Mouse (Mus musculus) adrenal gland, postnatal 4 days (tissue): ENCODE data around the gene Scand1. TPM values are rescaled to one million over a fixed set of nuclear protein-coding genes. Genes with fewer than 3 reads are reported as not detected.

ENCODE experiments used
- microRNA-seq: library from miRNA; unstranded; fragments of <30 nt; microRNA quantifications from one replicate; pipeline ENCODE4 v1.2.0, GENCODE M21; 2021
- total RNA-seq, 2 experiments: library from RNA; stranded (reverse); gene quantifications; 2 replicates each; pipeline ENCODE4 v1.2.3; 2021

Gene Scand1
- total RNA-seq, 2 experiments from 2014 or later: 107 to 119 TPM

Small RNA genes within 50 kb of the gene (microRNA-seq; reads per million reads assigned to microRNA genes)
- gene Gm22759: not detected

Other genes starting within 250 kb of the Scand1 start
- gene Spag4, start 247.5 kb downstream of the Scand1 start, total RNA-seq: 1 to 10 TPM; 3.2 to 5.8 TPM
- gene Cpne1, start 200.7 kb downstream of the Scand1 start, total RNA-seq: 10 to 100 TPM; 25.5 to 27.7 TPM
- 10 to 100 TPM; 45.5 to 49.1 TPM for gene Rbm12, start 200.7 kb downstream of the Scand1 start, total RNA-seq
- 10 to 100 TPM; 36.7 to 44.4 TPM for gene Gm28036, start 185.6 kb downstream of the Scand1 start, total RNA-seq
- 100 to 1,000 TPM; 255 to 270 TPM for gene Romo1, start 168.7 kb downstream of the Scand1 start, total RNA-seq
- gene Nfs1, start 168.5 kb downstream of the Scand1 start, total RNA-seq: 10 to 100 TPM; 67.9 to 74.5 TPM
- 100 to 1,000 TPM; 525 to 551 TPM for gene Rbm39, start 132.5 kb downstream of the Scand1 start, total RNA-seq
- gene Phf20, start 116.2 kb downstream of the Scand1 start, total RNA-seq: 10 to 100 TPM; 36.6 to 36.9 TPM
- gene Cnbd2, start 405 bp downstream of the Scand1 start, total RNA-seq: 1 to 10 TPM; 1.6 to 2.4 TPM
- gene Epb41l1, start 108.2 kb upstream of the Scand1 start, total RNA-seq: 10 to 100 TPM; 54.3 to 56.1 TPM
- gene Aar2, start 234.9 kb upstream of the Scand1 start, total RNA-seq: 10 to 100 TPM; 34.2 to 35.8 TPM